Mouse (Mus musculus) lung, embryonic 16.5 days (tissue): ENCODE data around the gene Pf4. TPM values are rescaled to one million over a fixed set of nuclear protein-coding genes. Genes with fewer than 3 reads are reported as not detected.

Source experiments
- ATAC-seq: fragments of 200-750 bp; cut with Nextera tagmentation; 2 replicates; pipeline ENCODE4 v1.8.0; 2017; ENCODE audit warnings: low read depth, mild to moderate bottlenecking, moderate library complexity
- H3K27ac ChIP-seq: fragments of 300-500 bp; sonication (generic); 2 replicates; pipeline ENCODE4 v1.5.1; 2014; ENCODE audit warnings: mild to moderate bottlenecking, control low read depth, low read length
- H3K27me3 ChIP-seq: fragments of 300-500 bp; sonication (generic); 2 replicates; pipeline ENCODE4 v1.6.1; 2014; ENCODE audit warnings: low read depth, low read length, mixed read lengths; ENCODE audit not compliant: control insufficient read depth, insufficient read depth
- H3K36me3 ChIP-seq: fragments of 300-500 bp; sonication (generic); 2 replicates; pipeline ENCODE4 v1.6.1; 2014; ENCODE audit warnings: low read length; ENCODE audit not compliant: control insufficient read depth, insufficient read depth
- H3K4me1 ChIP-seq: fragments of 300-500 bp; sonication (generic); replicated peaks from 2 replicates; pipeline ENCODE4 v1.6.1; 2014; ENCODE audit warnings: low read length, mixed read lengths; ENCODE audit not compliant: control insufficient read depth, insufficient read depth
- H3K4me2 ChIP-seq: fragments of 300-500 bp; sonication (generic); 2 replicates; pipeline ENCODE4 v1.6.1; 2014; ENCODE audit warnings: low read depth, low read length, control low read depth
- H3K4me3 ChIP-seq: fragments of 300-500 bp; sonication (generic); 2 replicates; pipeline ENCODE4 v1.5.1; 2014; ENCODE audit warnings: mild to moderate bottlenecking, low read length, control low read depth
- H3K9ac ChIP-seq: fragments of 300-500 bp; sonication (generic); 2 replicates; pipeline ENCODE4 v1.6.1; 2014; ENCODE audit warnings: low read length, control low read depth
- H3K9me3 ChIP-seq: fragments of 300-500 bp; sonication (generic); 2 replicates; pipeline ENCODE4 v1.6.1; 2016; ENCODE audit warnings: low read length; ENCODE audit not compliant: control insufficient read depth
- WGBS: fragments of 180-500 bp; shearing (Covaris S2); extraction: QIAGEN DNeasy Blood & Tissue Kit; methylation state at CpG from one replicate; pipeline ENCODE4 v1.1.7; 2014; 5-methylcytosine and 5-hydroxymethylcytosine counted together
- polyA plus RNA-seq: library from polyadenylated mRNA; unstranded; fragments of >200 nt; fragmentation: Nextera tagmentation; extraction: Ambion mirVana; gene quantifications from 2 replicates; pipeline ENCODE4 v1.2.1, GENCODE M21; 2015

Pf4 gene
- 72.7 and 86.3 TPM in 2 replicates for polyA plus RNA-seq

DNA sequence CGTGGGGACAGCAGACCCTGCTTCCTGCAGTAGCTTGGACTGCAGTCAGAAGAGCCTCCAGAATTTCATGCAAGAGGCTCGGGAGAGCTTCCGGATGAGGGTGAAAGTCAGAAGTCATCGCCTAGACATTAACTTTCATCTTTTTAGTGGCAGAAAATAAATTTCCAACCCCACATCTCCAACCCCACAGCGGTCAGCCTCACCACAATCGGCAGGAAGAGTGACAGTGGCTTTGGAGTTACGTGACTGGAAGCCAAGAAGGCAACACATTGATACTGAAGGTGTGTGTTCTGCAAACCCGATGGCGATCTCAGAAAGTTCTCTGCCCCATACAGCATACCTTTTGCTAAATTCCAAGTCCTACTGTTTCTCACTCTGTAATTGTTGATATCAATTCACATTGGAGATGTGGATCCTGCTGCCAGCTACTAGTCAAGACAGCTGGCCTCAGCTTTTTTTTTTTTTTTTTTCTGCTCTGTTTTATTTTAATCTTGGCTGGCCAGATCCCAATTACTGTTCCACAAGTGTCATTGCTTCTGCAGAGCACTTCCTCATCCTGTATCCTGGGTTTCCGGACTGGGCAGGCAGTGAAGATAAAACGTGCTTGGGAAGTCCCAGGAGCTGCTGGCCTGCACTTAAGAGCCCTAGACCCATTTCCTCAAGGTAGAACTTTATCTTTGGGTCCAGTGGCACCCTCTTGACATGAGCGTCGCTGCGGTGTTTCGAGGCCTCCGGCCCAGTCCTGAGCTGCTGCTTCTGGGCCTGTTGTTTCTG, at the start of gene Pf4:
Pf4 (plus strand) TSS at position 556 of the 774 bp plus-strand sequence.
- peak; percentile 83 for ATAC-seq
- Histone ChIP-seq H3K9ac (no peak within 1 kb of the TSS), H3K27ac (no peak within 1 kb of the TSS), H3K4me2 (no peak within 1 kb of the TSS), H3K4me3 (no peak within 1 kb of the TSS), H3K4me1 (peaks cover 10% of the 10 kb centered on the region), H3K9me3 (no peaks in the 10 kb centered on the region), H3K27me3 (no peaks in the 10 kb centered on the region), H3K36me3 (no peaks in the 10 kb centered on the region)
- 48% methylated on average over 16 of the region's 16 CpGs for WGBS

GRCm38 (mm10) chr5:90722656-90723055, 49.6 kb upstream of the Pf4 start:
- 83% methylated on average over 3 of the region's 3 CpGs for WGBS
- H3K27me3 ChIP-seq = no peaks in the 10 kb centered on the region
- no peaks in the 10 kb centered on the region for H3K9me3 ChIP-seq
- no peak overlapping the region for H3K4me3 ChIP-seq
- no peaks in the 10 kb centered on the region for H3K4me1 ChIP-seq
- H3K9ac ChIP-seq = no peak overlapping the region
- no peak overlapping the region for H3K4me2 ChIP-seq
- H3K27ac ChIP-seq = no peak overlapping the region
- no peak for ATAC-seq
- H3K36me3 ChIP-seq = no peaks in the 10 kb centered on the region

DNA sequence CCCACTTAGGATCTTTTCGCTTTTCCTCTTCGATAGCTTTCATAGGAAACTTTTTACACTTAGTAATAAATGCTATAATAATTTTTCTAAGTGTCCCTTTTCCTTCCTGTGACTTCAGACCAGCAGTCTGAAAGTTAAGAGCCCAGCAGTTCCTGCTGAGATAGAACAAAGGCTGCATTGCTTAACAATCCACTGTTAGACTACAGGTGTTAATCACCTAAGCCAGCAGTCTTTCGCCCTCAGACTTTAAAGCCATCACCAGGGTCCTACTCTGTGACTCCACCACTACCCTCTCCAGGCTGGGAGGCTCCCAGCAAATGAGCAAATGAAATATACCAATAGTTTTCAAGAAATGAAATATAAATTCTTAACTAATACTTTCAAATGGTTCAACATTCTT, 44.0 kb upstream of the Pf4 start:
- no peaks in the 10 kb centered on the region for H3K36me3 ChIP-seq
- no peak for ATAC-seq
- 53% methylated on average over 3 of the region's 3 CpGs for WGBS

DNA sequence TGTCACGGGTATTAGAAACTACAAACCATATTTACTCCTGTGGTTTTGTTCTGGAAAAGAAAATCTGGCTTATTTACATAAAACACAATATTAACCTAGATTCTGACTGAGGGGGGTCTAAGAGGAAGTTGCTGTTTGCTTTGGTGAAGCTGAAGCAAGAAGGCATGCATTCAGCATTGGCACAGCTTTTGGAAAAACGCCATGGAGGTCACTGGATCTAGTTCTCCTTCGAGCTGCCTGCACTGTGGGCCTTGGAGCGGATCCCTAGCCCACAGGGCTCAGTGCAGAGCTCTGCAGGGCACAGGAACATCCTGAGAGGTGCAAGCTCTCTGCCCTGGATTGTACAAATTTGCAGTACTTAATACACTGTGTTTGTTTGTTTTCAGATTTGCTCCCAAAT, 40.8 kb upstream of the Pf4 start:
- no peak overlapping the region for H3K4me3 ChIP-seq

More for the DNA sequence above, 44.0 kb upstream of the Pf4 start:
- H3K9ac ChIP-seq = no peak overlapping the region
- no peak overlapping the region for H3K27ac ChIP-seq
- no peaks in the 10 kb centered on the region for H3K27me3 ChIP-seq
- no peak overlapping the region for H3K4me3 ChIP-seq
- H3K9me3 ChIP-seq = no peaks in the 10 kb centered on the region
- peaks cover 3% of the 10 kb centered on the region; the same call in 1 of the 2 replicates for H3K4me1 ChIP-seq
- H3K4me2 ChIP-seq = no peak overlapping the region

DNA sequence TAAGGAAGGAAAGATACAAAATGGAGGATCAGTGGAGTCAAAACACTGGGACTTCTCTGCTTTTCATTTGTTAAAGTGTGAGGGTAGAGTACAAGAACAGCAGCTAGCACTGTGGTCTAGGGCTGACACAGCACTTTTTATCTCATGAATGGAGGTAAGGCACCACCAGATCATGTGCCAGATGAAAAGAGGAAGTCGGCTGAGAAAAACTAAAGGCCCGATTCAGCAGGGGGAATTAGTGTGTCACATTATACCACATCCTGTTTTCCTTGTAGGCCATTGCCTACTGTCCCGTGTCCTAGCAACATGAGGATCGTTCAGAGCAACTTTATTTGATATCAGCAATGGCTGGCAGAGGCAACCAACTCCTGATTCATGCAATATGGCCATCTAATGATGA, 30.2 kb upstream of the Pf4 start:
- Histone ChIP-seq H3K9ac (no peak overlapping the region), H3K27ac (no peak overlapping the region), H3K27me3 (no peaks in the 10 kb centered on the region), H3K4me1 (no peaks in the 10 kb centered on the region), H3K36me3 (no peaks in the 10 kb centered on the region), H3K9me3 (no peaks in the 10 kb centered on the region), H3K4me2 (no peak overlapping the region), H3K4me3 (no peak overlapping the region)
- 52% methylated on average over 4 of the region's 4 CpGs for WGBS
- no peak for ATAC-seq

More for the DNA sequence above, 40.8 kb upstream of the Pf4 start:
- Histone ChIP-seq H3K9me3 (no peaks in the 10 kb centered on the region), H3K4me1 (peaks cover 3% of the 10 kb centered on the region; the same call in 1 of the 2 replicates), H3K36me3 (no peaks in the 10 kb centered on the region), H3K9ac (no peak overlapping the region), H3K27ac (no peak overlapping the region), H3K27me3 (no peaks in the 10 kb centered on the region), H3K4me2 (no peak overlapping the region)
- 47% methylated on average over 4 of the region's 4 CpGs for WGBS
- no peak for ATAC-seq

- Histone ChIP-seq H3K27me3 (no peaks in the 10 kb centered on the region), H3K9me3 (no peaks in the 10 kb centered on the region), H3K4me2 (no peak overlapping the region), H3K9ac (no peak overlapping the region), H3K4me1 (peaks cover 8% of the 10 kb centered on the region), H3K4me3 (no peak overlapping the region), H3K36me3 (no peaks in the 10 kb centered on the region), H3K27ac (no peak overlapping the region)
- WGBS = 86% methylated on average over 1 of the region's 1 CpGs
- ATAC-seq = no peak
Observed at GRCm38 (mm10) chr5:90753934-90754333, 18.3 kb upstream of the Pf4 start.

GRCm38 (mm10) chr5:90758020-90758605, 14.1 kb upstream of the Pf4 start:
- WGBS = 37% methylated on average over 5 of the region's 5 CpGs
- H3K27ac ChIP-seq = no peak overlapping the region

GRCm38 (mm10) chr5:90759077-90760065, 12.9 kb upstream of the Pf4 start, which contains the start of gene Cxcl5:
Gene Cxcl5, plus strand, starts transcription at chr5:90759360.
- ATAC-seq = no peak
- WGBS = 4% methylated on average over 32 of the region's 32 CpGs
- Histone ChIP-seq H3K27ac (no peak within 1 kb of the TSS), H3K4me1 (peaks cover 14% of the 10 kb centered on the region), H3K9me3 (no peaks in the 10 kb centered on the region), H3K36me3 (no peaks in the 10 kb centered on the region), H3K9ac (no peak within 1 kb of the TSS), H3K4me2 (peak within 1 kb of the TSS; percentile 32), H3K4me3 (peak within 1 kb of the TSS; percentile 21), H3K27me3 (peaks cover 6% of the 10 kb centered on the region; the same call in 1 of the 2 replicates)

More at GRCm38 (mm10) chr5:90758020-90758605, 14.1 kb upstream of the Pf4 start:
- ATAC-seq = peak; percentile 68; the same call in 1 of the 2 replicates
- Histone ChIP-seq H3K9me3 (no peaks in the 10 kb centered on the region), H3K9ac (no peak overlapping the region), H3K4me1 (peaks cover 14% of the 10 kb centered on the region), H3K4me3 (no peak overlapping the region), H3K27me3 (peaks cover 6% of the 10 kb centered on the region; the same call in 1 of the 2 replicates), H3K4me2 (no peak overlapping the region), H3K36me3 (no peaks in the 10 kb centered on the region)
